Mouse (Mus musculus) duodenum, adult 2 months (tissue): Measurements from ENCODE around the gene Cdc42bpb. TPM values are rescaled to one million over a fixed set of nuclear protein-coding genes. Genes with fewer than 3 reads are reported as not detected.

ENCODE experiments used
- polyA plus RNA-seq: library from polyadenylated mRNA; depleted of rRNA; stranded (reverse); fragments of >200 nt; gene quantifications from 2 replicates; pipeline ENCODE4 v1.2.3, GENCODE M21; 2012; ENCODE audit warnings: low replicate concordance; rRNA removed

Gene Cdc42bpb
- 253 and 399 TPM in 2 replicates for polyA plus RNA-seq

GRCm38 (mm10) chr12:111377376-111377973 lies at the start of gene Cdc42bpb:
Gene Cdc42bpb, minus strand, starts transcription at chr12:111377718.

GRCm38 (mm10) chr12:111416921-111417779 lies 39.6 kb upstream of the Cdc42bpb start, which contains the start of gene Exoc3l4:
Gene Exoc3l4, plus strand, starts transcription at chr12:111417017.

DNA sequence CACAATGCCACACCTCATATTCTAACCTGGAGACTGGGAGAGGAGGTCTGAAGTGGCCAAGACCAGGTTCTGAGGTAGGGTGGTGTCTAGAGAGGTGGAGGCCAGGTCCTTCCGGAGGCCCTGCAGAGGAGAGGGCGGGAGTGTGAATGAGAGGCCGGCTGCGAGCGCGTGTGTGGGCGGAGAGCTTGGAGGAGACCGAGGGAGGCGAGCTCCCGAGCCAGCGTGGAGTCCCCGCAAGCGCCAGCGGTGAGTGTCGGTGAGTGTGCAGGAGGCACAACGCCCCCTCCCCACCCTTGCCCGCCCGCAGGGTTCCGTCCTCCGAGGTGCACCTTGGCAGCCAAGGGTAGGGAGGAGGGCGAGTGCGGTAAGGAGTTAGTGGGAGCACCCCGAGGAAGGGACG lies 29.1 kb upstream of the Cdc42bpb start, which contains the start of gene Lbhd2:
TSS of gene Lbhd2 (plus strand) at position 188 of the 400 bp plus-strand sequence.

GRCm38 (mm10) chr12:111270629-111271277 lies 106.8 kb downstream of the Cdc42bpb start, which contains the start of gene Amn:
Gene Amn, plus strand, starts transcription at chr12:111271095.

Other genes with a start within 250 kb of the Cdc42bpb start
- gene Traf3, start 211.3 kb downstream of the Cdc42bpb start, polyA plus RNA-seq, result 9.2 and 14.2 TPM in 2 replicates
- not detected in 2 replicates for gene 4930595D18Rik, start 193.2 kb downstream of the Cdc42bpb start, polyA plus RNA-seq
- 90.2 and 1,263 TPM in 2 replicates for gene Amn, start 106.6 kb downstream of the Cdc42bpb start, polyA plus RNA-seq
- 0.58 TPM in 1 of 2 replicates, not detected in the other for gene Lbhd2, start 29.1 kb upstream of the Cdc42bpb start, polyA plus RNA-seq
- 475 and 938 TPM in 2 replicates for gene Exoc3l4, start 39.3 kb upstream of the Cdc42bpb start, polyA plus RNA-seq
- 8.2 and 13.2 TPM in 2 replicates for gene Tnfaip2, start 64.8 kb upstream of the Cdc42bpb start, polyA plus RNA-seq
- gene Gm266, start 108.1 kb upstream of the Cdc42bpb start, polyA plus RNA-seq, result 0.40 and 0.56 TPM in 2 replicates
- 70.5 and 96.8 TPM in 2 replicates for gene Eif5, start 160.3 kb upstream of the Cdc42bpb start, polyA plus RNA-seq
- 14.8 and 19.2 TPM in 2 replicates for gene Mark3, start 196.8 kb upstream of the Cdc42bpb start, polyA plus RNA-seq